21 mouse cellular contexts compared by ENCODE assay signal in the genomic region with DNA sequence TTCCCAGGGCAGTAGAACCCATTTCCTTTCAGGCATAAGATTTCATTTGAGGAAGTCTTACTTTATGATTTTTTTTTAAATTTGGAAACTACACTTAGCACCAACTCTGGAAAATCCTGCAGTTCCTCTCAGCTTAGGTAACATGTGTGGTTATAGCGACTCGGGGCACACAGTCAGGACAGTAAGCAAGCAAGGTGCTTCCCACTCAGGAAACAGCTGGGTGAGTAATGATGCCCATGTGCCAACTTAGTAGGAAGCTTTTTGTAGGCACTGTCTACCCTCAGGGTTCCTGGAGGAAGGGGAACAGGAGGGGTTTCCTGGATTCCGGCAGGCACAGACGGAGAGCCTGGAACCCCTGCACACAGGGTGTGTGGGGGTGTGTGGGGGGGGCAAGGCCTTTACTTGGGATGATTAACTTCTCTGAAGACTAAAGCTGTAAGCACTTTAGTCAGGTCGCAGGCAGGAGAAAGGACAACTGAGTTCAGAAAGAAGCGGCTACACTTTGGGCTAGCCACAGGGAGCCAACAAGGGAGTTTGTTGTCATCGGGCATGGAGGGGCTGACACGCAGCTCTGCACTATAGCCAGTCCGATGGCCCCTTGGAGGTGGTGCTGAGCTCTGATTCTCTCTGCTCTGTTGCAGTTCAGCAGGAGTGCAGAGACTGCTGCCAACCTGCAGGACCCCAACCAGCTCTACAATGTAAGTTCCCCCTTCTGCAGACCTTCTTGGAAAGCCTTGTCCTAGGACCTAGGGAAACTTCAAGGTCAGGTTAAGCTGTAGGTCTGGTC.
DNase-seq lines count a peak whose midpoint lies in the region.
"Had no signal": no experiment of that assay in that cellular context is flagged by ENCODE, and none has a peak within 500 bp of the region (broad histone marks: within the 10 kb centered on the region; RNA-seq: fewer than 3 reads in every experiment).

No protein-coding gene starts in this region.

- H3K27ac ChIP-seq in brown adipose tissue, adult 24 weeks (replicated peaks; ENCODE audit: low read depth, low read length): peak overlapping the region; percentile 52
- H3K27ac ChIP-seq: heart, embryonic 13.5 days; hindbrain, postnatal 0 days; limb, embryonic 13.5 days; liver, embryonic 14.5 days; macrophage had no signal

- peaks cover 34% of the 10 kb centered on the region for H3K4me1 ChIP-seq in brown adipose tissue, adult 24 weeks (ENCODE audit: control insufficient read depth, insufficient read depth, insufficient read length, low read length)

- DNase-seq in heart, adult 11 months: peak; percentile 89
- DNase-seq in heart, adult 9 months (ENCODE audit: low spot score in 2 of 2): no peak
- DNase-seq in kidney, postnatal 14 days: peak; percentile 26
- DNase-seq in kidney, postnatal 4 days: no peak
- peak; percentile 9 for DNase-seq in induced T-regulatory cell, adult 2 months (ENCODE audit: low read depth)
- DNase-seq in ovary, postnatal 36 days (ENCODE audit: low spot score): no peak
- no peak for DNase-seq in spleen, postnatal 4 days (ENCODE audit: low spot score in 2 of 2)
- DNase-seq: adrenal gland, adult 2 months; cerebellum, adult 8-10 months; gastrocnemius, postnatal 10 days; heart, postnatal 36 days; kidney, adult 9 months; right cerebral cortex, adult 18-20 months; thymus, postnatal 4 days had no signal

- no peak overlapping the region for H3K4me3 ChIP-seq in brown adipose tissue, adult 24 weeks (ENCODE audit: insufficient read depth, low read depth, low read length)
- H3K4me3 ChIP-seq: erythroblast, embryonic 14.5 days; heart, embryonic 13.5 days; limb, embryonic 13.5 days had no signal

Comparison
In these comparisons a context has a peak if more than half of its experiments do, and no peak if none do; other contexts are left out.
1. DNase-seq: peak in heart, adult 11 months (single experiment), kidney, postnatal 14 days (single experiment) and induced T-regulatory cell, adult 2 months (single experiment); none in heart, adult 9 months (0 of 2), kidney, postnatal 4 days (0 of 2), ovary, postnatal 36 days (single experiment) and spleen, postnatal 4 days (0 of 2).